Mouse (Mus musculus): ENCODE measurements around the gene Crisp2.

- no peak for TF ChIP-seq GATA1 (IDR thresholded peaks at IDR 0.05; ENCODE audit: borderline replicate concordance, low read length)
- no peak for TF ChIP-seq FLI1 (IDR thresholded peaks at IDR 0.05; ENCODE audit: low read length)
Measured at GRCm38 (mm10) chr17:40831870-40832269, 25.1 kb upstream of the Crisp2 start.

Measured in megakaryocyte, embryonic 14.5 days (primary cell).